Mouse (Mus musculus): ENCODE data around the gene Stk16. TPM values are rescaled to one million over a fixed set of nuclear protein-coding genes. Genes with fewer than 3 reads are reported as not detected.

Gene Stk16
- total RNA-seq, 1 experiment from 2014 or later, result 105 TPM

DNA sequence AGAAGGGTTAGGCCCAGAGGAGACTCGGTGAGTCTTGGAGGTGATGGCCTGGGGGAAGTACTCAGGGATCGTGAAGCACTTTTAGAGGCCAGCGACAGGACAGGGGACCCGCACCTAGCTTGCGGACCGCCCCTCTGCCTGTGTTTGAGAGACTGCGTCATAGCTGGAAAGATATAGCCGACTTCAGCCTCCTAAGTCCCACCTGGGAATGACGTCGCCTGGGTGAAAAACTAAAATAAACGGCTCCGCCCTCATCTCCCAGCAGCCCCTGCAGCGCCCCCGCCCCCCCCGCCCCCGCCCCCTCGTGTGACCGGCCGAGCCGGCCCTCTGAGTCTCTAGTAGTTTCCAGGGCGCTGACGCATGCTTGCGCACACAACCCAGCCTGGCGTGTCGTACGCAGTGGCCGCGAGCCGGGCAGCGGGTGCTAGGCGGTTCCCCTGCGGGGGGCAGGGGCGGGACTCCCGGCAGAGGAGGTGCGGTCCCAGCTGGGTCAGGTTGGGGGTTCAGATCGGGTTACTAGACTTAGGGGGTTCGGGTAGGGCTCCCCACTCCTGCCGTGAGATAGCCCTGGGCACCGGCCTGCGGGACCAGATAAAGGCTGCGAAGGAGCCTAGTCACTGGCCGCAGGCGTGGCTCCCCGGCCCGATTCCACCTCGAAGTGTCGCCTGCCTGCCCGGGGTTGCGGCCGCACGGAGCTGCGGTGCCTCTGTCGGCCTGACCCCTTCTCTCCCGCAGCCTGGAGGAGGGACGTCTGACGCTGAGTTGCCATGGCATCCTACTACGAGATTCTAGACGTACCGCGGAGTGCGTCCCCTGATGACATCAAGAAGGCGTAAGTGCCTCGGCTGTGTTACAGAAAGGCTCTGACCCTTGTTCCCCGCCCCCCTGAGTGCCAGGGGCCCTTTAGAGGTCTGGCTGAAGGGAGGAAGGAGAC is 25.7 kb downstream of the Stk16 start, which contains the start of gene Dnajb2:
TSS of gene Dnajb2 (plus strand) at position 290 of the 934 bp plus-strand sequence.
- DNase-seq, result peak; percentile 91

DNA sequence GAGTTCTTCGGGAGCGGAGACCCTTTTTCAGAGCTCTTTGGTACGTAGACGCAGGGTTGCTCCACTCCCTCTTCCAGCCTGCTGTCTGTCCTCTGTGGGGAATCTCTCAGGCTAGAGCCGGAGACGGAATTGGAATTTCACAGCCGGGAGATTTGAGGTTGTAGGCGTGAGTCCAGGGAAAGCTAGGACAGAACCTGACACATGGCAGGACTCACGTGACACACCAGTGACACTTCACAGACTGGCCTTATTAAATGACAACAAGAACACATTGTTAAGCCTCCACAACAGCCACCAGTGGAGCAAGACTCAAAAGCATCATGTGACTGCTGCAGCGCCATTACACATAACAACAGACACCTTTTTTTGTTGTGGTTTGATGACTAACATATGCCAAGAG is 29.0 kb downstream of the Stk16 start:
- DNase-seq, result no peak

DNA sequence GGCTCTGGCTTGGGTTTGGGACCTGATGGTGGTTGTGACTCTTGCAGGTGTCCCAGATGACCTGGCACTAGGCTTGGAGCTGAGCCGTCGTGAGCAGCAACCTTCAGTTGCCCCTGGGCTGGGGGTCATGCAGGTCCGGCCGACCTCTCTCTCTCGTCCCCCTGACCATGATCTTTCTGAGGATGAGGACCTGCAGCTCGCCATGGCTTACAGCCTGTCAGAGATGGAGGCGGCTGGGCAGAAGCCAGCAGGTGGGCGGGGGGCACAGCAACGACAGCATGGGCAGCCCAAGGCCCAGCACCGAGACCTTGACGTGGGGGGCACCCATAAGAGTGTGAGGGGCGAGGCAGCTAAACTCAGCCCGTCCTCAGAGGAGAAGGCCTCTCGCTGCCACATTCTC is 32.8 kb downstream of the Stk16 start:
- DNase-seq, result no peak

DNA sequence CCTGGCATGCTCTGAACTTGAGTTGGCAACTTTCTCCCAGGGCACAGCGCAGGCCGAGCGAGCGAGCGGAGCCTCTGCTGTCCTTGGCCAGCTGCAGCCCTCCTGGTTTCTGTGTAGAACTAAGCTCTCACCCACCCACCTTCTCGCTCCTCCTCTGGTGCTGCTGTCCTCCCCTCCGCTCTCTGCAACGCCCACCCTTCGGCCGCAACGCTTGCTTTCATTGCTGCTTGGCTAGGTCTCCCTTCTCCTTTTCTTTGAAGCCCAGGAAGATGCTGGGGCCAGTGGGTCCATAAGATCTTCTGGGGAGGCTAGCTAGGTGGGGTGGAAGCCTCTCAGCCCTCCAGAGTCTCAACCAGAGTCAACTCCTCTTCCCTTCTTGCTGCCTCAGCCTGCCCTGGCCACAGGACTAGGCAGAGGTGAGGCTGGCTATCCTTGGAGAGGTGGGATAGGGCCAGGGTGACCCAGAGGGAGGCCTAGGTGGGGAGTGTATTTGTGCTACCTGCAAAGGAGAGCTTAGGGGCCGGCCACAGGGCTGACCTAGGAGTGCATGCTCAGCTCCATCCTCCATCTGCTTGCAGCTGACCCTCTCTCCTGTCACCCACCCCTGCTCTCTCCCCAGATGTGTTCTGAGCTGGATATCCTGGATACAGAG is 33.7 kb downstream of the Stk16 start:
- DNase-seq, result no peak

DNA sequence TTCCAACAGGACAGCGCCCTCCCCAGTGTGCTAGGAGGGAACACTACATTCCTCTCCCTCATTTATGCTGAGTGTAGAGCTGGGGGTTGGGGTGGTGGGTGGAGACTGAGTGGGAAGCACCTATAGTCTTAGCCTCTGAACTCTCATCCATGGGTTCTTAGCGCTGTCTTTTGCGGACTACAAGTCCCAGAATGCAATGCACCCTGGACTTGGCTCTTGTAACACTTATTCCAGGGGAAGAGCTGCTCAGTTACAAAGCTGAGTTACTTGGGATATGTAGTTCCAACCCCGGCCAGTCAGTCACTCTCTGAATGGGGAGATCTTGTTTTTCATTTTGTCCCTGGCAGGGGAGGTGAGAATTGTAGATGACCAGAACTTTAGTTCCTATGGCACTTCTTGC is 34.2 kb downstream of the Stk16 start:
- DNase-seq, result no peak

DNA sequence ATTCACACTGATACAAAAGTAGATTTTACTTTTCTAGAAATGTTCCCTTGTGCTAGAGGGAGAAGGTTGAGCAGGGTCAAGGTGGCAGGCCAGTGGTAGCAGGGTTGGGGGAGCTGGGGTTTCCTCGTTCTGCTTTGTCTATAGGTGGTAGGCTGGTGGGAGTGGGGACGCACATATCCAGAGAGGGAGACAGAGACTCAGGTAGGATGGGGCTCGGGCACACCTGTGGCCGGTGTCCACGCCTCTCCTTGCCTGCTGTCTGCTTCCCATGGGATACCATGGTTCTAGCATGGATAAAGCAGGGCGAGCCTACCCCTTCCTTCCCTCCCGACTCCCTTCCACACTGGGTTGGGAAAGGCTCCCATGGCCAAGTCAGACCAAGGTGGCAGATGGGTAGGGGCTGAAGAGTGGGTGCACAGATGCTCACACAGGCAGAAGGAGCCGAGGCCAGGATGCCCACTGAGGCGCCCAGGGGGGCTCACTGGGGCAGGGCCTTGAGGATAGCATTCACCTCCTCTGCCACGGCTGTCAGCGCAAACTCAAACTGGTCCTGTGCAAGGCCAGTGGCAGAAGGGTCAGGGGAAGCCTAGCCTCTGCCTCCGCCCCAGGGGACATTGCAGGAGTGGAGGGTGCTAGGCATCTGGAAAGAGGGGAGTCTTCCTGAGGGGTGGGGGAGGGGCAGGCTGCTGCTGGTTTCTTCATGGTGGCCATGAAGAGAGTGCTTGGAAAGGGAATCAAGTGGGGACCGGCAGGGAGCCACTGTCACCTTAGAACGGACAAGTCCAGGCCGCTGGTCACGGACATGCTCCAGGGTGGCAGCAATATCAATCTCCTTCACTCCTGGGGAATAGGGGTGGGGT is 36.7 kb downstream of the Stk16 start:
- no peak for DNase-seq

DNA sequence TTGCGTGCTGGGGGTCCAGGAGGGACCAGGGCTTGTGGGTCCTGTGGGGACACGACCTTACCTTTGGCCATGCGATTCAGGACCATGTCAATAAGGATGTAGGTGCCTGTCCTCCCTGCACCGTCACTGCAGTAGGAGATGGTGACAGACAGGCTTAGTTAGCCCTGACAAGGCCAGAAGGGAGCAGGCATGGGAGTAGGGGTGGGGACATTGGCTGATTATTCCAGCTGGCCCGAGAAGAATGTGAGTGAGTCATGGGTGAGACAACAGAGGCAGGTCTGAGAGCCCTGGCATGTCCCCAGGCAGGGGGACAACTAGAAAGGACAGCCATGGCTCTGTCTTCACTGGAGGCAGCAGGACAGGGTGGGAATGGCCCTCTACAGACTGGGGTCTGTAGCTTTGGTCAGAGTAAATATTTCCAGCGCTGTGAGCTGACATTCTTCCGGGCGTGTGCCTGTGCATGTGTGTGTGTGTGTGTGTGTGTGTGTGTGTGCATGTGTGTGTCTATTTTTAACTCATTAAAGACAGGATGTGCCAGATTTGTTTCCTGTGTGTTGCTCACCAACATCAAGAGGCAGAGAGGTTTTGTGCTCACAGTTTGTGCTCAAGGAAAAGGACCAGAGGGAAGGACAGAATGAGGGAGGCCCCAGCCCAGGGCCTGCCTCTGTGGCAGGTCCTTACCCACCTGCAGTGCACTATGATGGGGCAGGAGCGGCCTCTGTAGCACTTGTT is 37.6 kb downstream of the Stk16 start:
- DNase-seq, result peak; percentile 71

DNA sequence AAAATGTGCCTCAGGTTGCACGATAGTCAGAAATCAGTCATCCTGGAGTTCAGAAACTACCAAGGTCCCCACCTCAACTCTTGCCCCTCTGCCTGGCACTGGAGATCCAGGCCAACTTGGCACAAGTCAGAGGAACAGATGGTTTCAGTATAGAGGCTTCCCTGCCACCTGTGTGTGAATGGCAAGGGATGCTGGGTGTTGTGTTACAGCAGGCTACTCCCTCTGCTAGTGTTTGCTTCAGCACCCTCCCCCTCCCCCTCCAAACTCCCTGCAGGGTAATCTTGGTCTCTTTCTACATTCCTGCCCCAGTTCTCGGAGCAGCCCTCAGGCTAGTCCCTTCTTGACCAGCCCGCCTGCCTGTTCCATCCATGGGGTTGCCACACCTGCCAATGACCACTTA is 39.9 kb downstream of the Stk16 start:
- no peak for DNase-seq

DNA sequence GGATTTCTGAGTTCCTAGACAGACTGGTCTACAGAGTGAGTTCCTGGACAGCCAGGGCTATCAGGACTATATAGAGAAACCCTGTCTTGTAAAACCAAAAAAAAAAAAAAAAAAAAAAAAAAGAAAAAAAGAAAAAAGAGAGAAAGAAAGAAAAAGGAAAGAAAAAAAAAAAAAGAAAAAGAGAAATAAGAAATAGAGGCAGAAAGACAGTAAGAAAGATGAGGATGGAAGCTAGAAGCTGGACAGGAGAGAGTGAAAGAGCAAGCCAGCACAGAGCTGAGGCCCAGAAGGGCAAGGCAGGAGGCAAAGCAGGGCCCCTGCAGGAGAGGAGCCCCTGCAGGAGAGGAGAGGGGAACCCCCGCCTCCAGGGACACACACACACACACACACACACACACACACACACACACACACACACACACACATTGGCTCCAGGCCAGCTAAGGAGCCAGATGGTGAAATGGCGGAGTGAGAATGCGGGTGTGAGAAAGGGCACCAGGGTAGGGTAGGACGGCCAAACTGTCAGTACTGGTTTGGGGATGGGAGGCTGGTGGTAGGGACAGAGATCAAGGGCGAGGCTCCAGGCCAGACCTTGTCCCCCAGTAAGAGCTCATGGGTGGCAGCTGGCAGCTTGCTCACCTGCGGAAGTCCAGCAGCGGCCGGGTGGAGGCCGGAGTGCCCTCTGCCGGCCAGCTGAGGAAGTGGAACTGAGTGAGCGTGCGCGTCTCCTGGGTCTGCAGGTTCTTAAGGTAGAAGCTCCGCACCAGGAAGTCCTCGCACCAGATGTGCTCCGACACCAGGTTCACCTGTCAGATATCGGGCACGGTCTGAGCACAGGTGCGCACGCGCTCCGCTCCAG is 40.7 kb downstream of the Stk16 start:
- peak; percentile 81 for DNase-seq

DNA sequence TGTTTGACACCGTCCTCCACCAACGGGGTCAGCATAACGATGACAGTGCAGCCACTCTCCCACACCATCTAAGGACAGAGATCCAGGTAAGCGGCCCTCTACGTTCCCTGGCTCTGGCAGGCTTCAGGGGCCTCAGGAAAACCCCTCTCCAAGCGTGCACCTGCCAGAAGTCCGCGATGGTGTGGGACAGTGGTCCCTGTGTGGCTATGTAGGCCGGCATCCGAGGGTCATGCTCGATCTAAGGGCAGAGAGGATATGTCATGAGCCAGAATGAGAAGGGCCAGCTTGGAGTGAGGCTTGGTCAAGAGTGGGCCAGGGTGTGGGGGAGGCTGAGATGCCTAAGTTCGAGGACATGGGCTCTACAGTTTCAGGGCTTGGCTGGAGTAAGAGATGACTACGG is 41.7 kb downstream of the Stk16 start:
- no peak for DNase-seq

DNA sequence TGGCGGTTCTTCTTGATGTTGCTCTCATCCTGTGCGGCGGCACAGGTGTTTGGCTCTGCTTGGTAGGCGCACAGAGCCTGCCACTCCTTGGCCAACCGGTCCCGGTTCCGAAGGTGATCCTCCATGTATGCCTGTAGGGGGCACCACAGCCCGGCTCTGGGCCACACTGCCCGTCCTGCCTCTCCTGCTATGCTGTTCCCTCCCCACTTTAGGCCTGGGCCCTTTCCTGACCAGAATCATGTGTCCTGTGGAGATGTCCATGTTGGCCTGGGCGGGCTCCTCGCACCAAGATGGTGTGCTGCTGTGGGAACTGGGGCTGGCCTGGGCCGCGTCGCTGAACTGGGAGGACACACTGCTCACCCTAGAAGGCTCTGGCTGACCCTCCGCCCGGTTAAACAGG is 42.4 kb downstream of the Stk16 start:
- DNase-seq, result no peak

DNA sequence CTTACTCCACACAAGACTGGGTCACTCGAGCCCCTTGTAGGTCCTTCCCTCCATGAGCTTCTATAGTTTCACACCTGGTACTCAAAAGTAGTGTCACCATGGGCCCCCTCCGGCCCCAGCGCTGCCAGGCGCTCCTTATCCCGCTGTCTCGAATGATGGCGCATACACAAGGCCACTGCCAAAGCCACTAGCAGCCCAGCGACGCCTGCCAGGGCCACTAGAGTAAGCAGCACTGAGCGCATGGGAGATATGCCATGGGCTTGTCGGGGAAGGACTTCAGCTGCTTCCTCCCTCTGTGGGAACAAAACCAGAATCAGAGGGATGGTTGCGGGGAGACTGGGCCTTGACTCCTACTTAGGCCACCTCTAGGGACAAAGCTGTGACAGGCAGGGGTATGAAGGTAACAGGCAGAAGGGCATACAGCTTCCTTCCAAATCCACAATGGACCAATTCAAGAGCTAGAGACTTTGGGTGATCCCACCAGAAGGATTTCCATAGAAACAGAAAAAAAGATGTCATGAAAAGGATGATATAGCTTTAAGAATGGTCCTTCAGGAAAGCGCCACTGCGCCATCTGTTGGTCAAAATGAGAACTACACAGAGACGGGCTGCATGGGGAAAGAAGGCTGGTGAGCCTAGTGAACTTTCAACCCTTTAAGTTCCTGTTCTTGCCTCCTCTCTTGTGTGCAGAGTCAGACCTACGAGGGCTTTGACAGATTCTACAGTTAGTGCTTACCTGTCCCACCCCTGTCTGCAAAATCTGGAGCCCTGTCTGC is 43.4 kb downstream of the Stk16 start:
- peak; percentile 79 for DNase-seq

DNA sequence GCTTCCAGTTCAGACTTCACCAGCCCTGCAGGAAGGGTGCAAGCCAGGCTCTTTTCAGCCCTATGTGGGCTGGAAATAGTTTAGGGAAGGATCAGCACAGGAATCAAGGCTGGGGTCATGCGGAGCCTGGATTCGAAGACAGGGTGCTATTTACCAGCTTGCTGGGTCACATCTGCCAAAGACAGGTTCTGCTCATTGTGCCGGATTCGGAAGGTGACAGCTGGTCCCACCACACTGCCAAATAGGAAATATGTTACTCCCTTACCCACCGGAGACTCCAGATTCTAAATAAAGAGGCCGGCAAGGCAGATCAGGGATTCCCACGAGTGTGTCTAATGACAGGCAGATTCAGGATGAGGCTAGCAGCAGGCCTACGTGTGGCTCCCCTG is 44.0 kb downstream of the Stk16 start:
- DNase-seq, result no peak

DNA sequence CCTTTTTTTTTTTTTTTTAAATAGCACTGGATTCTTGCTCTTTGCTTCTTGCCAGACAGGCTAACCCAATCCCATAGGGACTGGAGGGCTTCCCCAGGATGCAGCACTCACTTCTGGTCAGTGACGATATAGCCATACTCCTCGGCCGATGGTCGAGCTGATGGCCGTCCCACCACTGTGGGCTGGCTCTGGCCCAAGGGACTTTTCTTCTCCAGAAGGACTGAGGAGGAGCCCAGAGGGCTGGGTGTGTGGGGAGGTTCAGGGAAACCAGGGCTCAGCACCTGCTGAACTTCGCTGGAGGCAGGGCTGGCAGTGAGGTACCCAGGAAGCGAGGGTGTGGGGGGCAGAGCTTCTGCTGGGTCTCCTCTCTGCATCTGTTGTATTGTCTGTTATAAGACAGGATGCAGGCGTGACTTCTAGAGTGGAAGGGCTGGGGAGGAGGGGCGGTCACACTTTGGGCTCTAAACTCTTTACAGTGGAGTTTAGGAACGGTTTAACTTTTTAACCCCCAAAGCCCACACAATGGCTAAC is 44.9 kb downstream of the Stk16 start:
- DNase-seq, result no peak

DNA sequence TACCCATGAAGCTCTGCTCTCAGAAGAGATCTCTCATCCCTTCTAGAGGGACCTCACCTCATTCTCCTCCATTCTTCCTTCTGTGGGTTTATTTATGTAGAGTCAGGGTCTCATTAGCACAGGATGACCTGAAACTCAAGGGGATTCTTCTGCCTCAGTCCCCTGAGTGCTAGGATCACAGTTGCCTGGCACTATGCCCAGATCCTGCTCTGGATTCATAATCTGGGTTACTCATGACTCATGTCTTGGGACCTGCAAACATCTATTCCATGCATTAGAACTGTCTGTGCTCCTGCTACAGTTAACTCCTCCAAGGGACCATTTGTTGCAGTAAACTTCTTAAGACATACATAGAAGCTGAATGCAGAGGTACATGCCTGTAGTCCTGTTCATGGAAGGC is 50.6 kb downstream of the Stk16 start:
- DNase-seq, result no peak

DNA sequence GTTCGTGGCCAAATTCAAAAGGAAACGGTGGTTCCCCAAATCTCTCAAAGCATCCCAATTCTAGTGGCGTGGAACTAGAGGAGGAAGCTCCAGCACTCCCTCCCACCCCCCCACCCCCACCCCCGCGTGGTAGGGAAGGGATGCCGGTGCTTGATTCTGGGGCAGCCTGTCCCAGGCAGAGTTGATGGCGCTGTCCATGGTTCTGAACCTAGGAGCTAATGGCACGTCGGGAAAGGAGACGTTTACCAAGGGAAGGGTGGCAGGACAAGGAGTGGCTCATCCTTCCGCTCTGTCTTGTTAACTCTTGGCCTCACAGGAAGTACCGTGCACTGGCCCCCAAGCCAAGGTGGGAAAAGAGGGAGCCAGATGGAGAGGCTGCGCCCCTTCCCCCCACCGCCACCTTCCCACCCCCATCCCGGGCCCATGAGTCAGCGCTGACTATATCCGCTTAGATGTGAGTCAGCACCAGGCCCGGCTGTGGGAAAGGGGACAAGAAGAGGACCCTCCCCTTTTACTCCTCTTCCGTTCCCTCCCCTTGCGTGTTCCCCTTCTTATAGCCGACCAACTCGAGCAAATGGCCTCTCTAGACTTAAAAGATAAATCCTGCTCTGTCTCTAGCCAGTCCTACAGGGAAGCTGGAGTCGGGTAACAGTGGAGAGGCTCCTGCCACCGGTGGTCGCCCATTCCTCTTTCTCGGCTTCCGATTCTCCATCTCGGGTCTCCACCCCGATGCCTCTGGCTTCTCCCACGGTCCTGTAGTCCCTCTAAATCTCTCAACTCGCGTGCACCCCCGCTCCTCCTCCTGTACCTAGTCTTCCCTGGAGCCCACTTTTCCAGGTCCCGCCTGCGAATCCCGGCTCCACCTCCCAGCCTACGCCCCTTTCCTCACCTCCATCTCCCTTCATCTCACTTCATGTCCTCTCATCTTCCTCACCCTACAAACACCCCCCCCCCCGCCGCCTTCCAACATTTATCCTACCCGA is 52.6 kb downstream of the Stk16 start:
- DNase-seq, result peak; percentile 79

DNA sequence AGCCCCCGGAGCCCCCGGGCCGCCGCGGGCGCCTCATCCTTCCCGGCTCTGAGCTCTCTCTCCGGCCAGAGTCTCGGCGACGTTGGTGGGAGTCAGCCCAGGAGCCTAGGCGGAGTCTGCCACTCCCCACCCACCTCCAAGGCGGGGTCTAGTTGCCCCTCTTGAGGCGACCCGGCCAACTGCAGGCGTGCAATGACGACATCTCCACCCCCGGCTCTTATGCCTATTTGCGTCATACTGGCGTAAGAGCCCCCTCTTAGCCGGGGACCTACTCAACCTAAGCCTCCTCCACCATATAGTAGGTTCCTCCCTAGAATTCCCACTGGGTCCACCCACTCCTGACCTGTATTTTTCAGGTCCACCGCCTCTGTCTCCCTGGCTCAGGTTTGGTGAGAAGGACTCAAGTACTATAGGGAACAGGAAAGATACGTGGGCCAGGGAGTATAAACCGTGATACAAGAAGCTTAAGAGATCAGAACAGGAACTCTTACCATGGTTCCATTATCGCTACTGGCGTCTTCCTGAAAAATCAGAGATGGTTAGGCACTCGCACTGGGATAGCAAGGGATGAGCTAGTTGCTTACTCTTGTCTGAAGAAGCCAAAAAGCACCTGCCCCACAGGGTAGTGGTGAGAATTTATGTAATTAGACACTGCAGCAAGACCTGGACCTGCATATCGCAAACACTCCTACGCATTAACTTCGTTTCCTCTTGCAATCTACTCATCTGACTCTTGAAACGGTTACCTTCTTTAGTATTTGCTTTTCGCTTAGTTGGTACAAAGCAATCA is 53.6 kb downstream of the Stk16 start, which contains the start of gene Ptprn:
TSS of gene Ptprn (minus strand) at position 412 of the 790 bp plus-strand sequence.
- no peak for DNase-seq
